Mouse (Mus musculus) midbrain, embryonic 11.5 days (tissue): ENCODE measurements around the gene Poc1b. TPM values are rescaled to one million over a fixed set of nuclear protein-coding genes. Genes with fewer than 3 reads are reported as not detected.

ENCODE experiments used
- ATAC-seq: fragments of 200-750 bp; cut with Nextera tagmentation; 2 replicates; pipeline ENCODE4 v1.8.0; 2017; ENCODE audit warnings: moderate TSS enrichment, moderate library complexity; ENCODE audit not compliant: low FRiP score
- DNase-seq: peaks from one replicate; pipeline ENCODE4 v3.0.0; 2015; ENCODE audit warnings: low spot score; ENCODE audit errors: missing footprints
- H3K27ac ChIP-seq: fragments of 300-500 bp; sonication (generic); 2 replicates; pipeline ENCODE4 v1.5.1; 2014; ENCODE audit warnings: low read depth, low read length
- H3K27me3 ChIP-seq: fragments of 300-500 bp; sonication (generic); 2 replicates; pipeline ENCODE4 v1.6.1; 2014; ENCODE audit warnings: mild to moderate bottlenecking, low read length, moderate library complexity, mixed read lengths; ENCODE audit not compliant: control insufficient read depth, insufficient read depth
- H3K36me3 ChIP-seq: fragments of 300-500 bp; sonication (generic); 2 replicates; pipeline ENCODE4 v1.6.1; 2014; ENCODE audit warnings: mild to moderate bottlenecking, low read length, moderate library complexity, mixed read lengths; ENCODE audit not compliant: control insufficient read depth, insufficient read depth
- H3K4me1 ChIP-seq: fragments of 300-500 bp; sonication (generic); 2 replicates; pipeline ENCODE4 v1.6.1; 2014; ENCODE audit warnings: low read length; ENCODE audit not compliant: control insufficient read depth, insufficient read depth
- H3K4me2 ChIP-seq: fragments of 300-500 bp; sonication (generic); 2 replicates; pipeline ENCODE4 v1.6.1; 2014; ENCODE audit warnings: mild to moderate bottlenecking, moderate library complexity
- H3K4me3 ChIP-seq: fragments of 300-500 bp; sonication (generic); 2 replicates; pipeline ENCODE4 v1.5.1; 2014; ENCODE audit warnings: low read depth, low read length
- H3K9ac ChIP-seq: fragments of 300-500 bp; sonication (generic); 2 replicates; pipeline ENCODE4 v1.6.1; 2014; ENCODE audit warnings: low read length
- H3K9me3 ChIP-seq: fragments of 300-500 bp; sonication (generic); 2 replicates; pipeline ENCODE4 v1.6.1; 2016; ENCODE audit warnings: low read length; ENCODE audit not compliant: control insufficient read depth
- WGBS: fragments of 180-500 bp; shearing (Covaris S2); extraction: QIAGEN DNeasy Blood & Tissue Kit; methylation state at CpG from one replicate; pipeline ENCODE4 v1.1.7; 2014; 5-methylcytosine and 5-hydroxymethylcytosine counted together
- polyA plus RNA-seq: library from polyadenylated mRNA; unstranded; fragments of >200 nt; fragmentation: Nextera tagmentation; extraction: Ambion mirVana; gene quantifications from 2 replicates; pipeline ENCODE4 v1.2.1, GENCODE M21; 2014

The Poc1b gene
- polyA plus RNA-seq, 1 experiment from 2014 or later = 37.2 TPM

- 88% methylated on average over 5 of the region's 5 CpGs for WGBS
- ATAC-seq (no peak), DNase-seq (no peak)
- H3K4me1 ChIP-seq = peaks cover 16% of the 10 kb centered on the region
- H3K27me3 ChIP-seq = no peaks in the 10 kb centered on the region
- no peaks in the 10 kb centered on the region for H3K9me3 ChIP-seq
- H3K9ac ChIP-seq = no peak overlapping the region
- H3K4me3 ChIP-seq = no peak overlapping the region
- no peaks in the 10 kb centered on the region for H3K36me3 ChIP-seq
- no peak overlapping the region for H3K4me2 ChIP-seq
- H3K27ac ChIP-seq = no peak overlapping the region
Observed at GRCm38 (mm10) chr10:99200944-99201343, 94.1 kb downstream of the Poc1b start.

- H3K9ac ChIP-seq = no peak overlapping the region
- no peak overlapping the region for H3K4me3 ChIP-seq
- peaks cover 16% of the 10 kb centered on the region for H3K4me1 ChIP-seq
- no peaks in the 10 kb centered on the region for H3K36me3 ChIP-seq
- no peaks in the 10 kb centered on the region for H3K9me3 ChIP-seq
- DNase-seq = no peak
- no peaks in the 10 kb centered on the region for H3K27me3 ChIP-seq
- H3K27ac ChIP-seq = no peak overlapping the region
- no peak overlapping the region for H3K4me2 ChIP-seq
- no peak for ATAC-seq
- 50% methylated on average over 1 of the region's 1 CpGs for WGBS
Observed at GRCm38 (mm10) chr10:99201786-99202185, 95.0 kb downstream of the Poc1b start.

DNA sequence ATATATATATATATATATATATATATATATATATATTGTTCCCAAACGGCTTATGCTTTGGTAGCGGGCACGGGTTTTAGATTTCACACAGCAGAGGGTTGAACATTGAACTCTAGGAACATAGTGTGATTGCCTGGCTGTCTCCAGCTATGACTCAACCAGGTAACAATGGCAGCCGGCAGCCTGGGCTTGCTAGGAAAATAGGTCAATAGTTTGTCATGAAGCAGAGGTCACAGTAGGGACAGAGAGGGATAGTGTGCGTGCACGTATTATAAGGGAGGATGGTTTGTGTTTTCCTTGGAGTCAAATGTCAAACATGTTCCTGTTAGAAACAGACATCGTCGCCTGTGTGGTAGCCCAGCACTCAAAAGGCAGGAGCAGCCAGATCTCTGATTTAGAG is 95.5 kb downstream of the Poc1b start:
- Histone ChIP-seq H3K36me3 (no peaks in the 10 kb centered on the region), H3K9ac (no peak overlapping the region), H3K4me1 (peaks cover 16% of the 10 kb centered on the region), H3K27ac (no peak overlapping the region), H3K9me3 (no peaks in the 10 kb centered on the region), H3K4me2 (no peak overlapping the region), H3K27me3 (no peaks in the 10 kb centered on the region), H3K4me3 (no peak overlapping the region)
- 47% methylated on average over 8 of the region's 8 CpGs for WGBS
- ATAC-seq (no peak), DNase-seq (no peak)

GRCm38 (mm10) chr10:99203163-99203562 is 96.3 kb downstream of the Poc1b start:
- peak overlapping the region; percentile 34; the same call in 1 of the 2 replicates for H3K4me2 ChIP-seq
- no peak overlapping the region for H3K4me3 ChIP-seq
- peaks cover 16% of the 10 kb centered on the region for H3K4me1 ChIP-seq
- ATAC-seq (no peak), DNase-seq (no peak)
- H3K27ac ChIP-seq = peak overlapping the region; percentile 73; the same call in 1 of the 2 replicates
- H3K36me3 ChIP-seq = no peaks in the 10 kb centered on the region
- H3K9ac ChIP-seq = no peak overlapping the region
- WGBS = 32% methylated on average over 5 of the region's 5 CpGs
- no peaks in the 10 kb centered on the region for H3K9me3 ChIP-seq
- no peaks in the 10 kb centered on the region for H3K27me3 ChIP-seq

DNA sequence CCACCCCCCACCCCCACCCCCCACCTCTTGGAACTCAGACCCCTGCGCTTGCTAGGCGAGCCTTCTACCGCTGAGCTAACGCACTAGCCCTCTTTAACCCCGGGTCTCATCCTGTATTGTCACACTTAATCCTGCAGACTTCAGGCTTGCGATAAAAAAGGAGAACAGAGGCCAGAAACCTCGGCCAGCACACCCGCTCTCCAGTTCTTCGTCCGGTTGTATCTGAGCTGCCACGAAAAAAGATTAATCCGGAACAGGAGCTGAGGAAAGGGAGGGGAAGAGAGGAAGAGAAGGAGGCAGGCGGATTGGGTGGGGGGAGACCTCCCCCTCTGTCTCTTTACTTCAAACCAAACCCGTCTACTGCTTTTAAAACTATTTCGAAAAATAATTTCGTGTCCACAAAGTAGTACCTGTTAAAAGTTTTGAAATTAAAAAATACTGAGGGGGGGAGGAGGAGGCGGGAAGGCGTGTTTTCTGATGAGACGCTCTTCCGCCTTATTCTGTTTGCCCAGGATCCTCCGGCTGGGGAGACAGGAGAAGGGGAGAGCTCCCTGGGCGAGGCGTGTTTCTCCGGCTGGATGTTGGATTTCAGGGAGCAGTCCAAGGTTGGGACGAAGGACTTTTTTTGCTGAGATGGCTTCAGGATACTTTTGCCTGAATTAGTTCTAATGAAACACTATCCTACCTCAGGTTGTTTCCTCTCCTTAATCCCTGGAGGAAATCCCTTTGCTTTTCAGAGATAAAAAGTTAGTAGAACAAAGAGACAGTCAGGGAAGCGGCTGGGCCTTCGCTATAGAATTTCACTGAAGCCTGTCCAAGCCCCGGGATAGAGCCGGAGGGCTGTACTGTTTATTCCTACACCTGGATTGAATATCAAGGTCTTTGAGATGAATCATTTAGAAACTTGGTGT is 97.0 kb downstream of the Poc1b start:
- WGBS = under 1% methylated on average over 29 of the region's 29 CpGs
- H3K4me1 ChIP-seq = peaks cover 16% of the 10 kb centered on the region
- peak overlapping the region; percentile 8 for H3K4me3 ChIP-seq
- DNase-seq (peak; percentile 94), ATAC-seq (peak; percentile 72)
- H3K27ac ChIP-seq = peak overlapping the region; percentile 73
- H3K4me2 ChIP-seq = peak overlapping the region; percentile 34
- H3K27me3 ChIP-seq = no peaks in the 10 kb centered on the region
- peak overlapping the region; percentile 47 for H3K9ac ChIP-seq
- H3K36me3 ChIP-seq = no peaks in the 10 kb centered on the region
- H3K9me3 ChIP-seq = no peaks in the 10 kb centered on the region

DNA sequence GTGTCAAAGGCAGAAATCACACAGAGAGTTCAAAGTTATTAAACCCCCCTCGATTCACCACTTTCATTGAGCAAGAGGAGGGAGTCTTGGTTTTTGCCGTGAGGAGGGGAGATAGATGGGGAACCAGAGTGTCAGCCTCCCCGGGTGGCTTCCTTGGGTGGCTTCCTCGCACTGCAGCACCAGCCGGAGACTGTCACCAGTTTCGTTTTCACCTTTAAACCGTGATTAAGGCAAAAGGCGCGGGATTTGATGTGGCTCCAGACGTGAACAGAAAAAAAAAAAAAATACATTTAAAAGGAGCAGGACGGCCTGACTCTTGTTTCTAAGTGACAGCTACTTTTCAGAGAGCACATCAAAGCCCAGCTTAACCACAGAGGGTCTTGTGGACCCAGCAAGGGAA is 97.7 kb downstream of the Poc1b start:
- Histone ChIP-seq H3K27ac (peak overlapping the region; percentile 73), H3K9me3 (no peaks in the 10 kb centered on the region), H3K9ac (peak overlapping the region; percentile 47; the same call in 1 of the 2 replicates), H3K4me2 (peak overlapping the region; percentile 34), H3K4me1 (peaks cover 16% of the 10 kb centered on the region), H3K36me3 (no peaks in the 10 kb centered on the region), H3K4me3 (peak overlapping the region; percentile 8; the same call in 1 of the 2 replicates), H3K27me3 (no peaks in the 10 kb centered on the region)
- ATAC-seq (peak; percentile 28; the same call in 1 of the 2 replicates), DNase-seq (peak; percentile 89)
- WGBS = under 1% methylated on average over 11 of the region's 11 CpGs

DNA sequence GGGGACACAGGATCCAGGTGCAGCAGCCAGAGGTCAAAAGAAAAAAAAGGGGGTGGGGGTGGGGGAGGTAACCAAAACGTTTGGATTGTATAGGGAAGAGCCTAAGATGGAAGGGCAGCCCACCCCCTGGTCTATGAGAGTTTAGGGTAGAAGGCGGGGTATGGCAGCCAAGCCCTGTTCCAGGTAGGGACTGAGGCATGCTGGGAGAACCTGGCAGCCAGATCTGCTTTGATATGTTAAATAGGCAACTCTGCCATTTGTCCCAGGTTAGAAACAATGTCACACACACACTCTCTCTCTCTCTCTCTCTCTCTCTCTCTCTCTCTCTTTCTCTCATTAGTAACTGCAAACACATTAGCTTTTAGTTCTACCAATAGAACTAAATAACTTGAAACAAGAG is 100.3 kb downstream of the Poc1b start:
- no peaks in the 10 kb centered on the region for H3K9me3 ChIP-seq
- ATAC-seq = no peak
- no peak overlapping the region for H3K27ac ChIP-seq
- H3K36me3 ChIP-seq = no peaks in the 10 kb centered on the region
- 63% methylated on average over 2 of the region's 2 CpGs for WGBS
- peaks cover 13% of the 10 kb centered on the region for H3K4me1 ChIP-seq
- no peak overlapping the region for H3K4me3 ChIP-seq
- H3K9ac ChIP-seq = no peak overlapping the region
- no peaks in the 10 kb centered on the region for H3K27me3 ChIP-seq
- no peak overlapping the region for H3K4me2 ChIP-seq
- DNase-seq = no peak

- H3K4me3 ChIP-seq = no peak overlapping the region
- 79% methylated on average over 13 of the region's 13 CpGs for WGBS
- H3K9ac ChIP-seq = no peak overlapping the region
- no peak overlapping the region for H3K4me2 ChIP-seq
- H3K4me1 ChIP-seq = peaks cover 3% of the 10 kb centered on the region
- DNase-seq (no peak), ATAC-seq (no peak)
- no peaks in the 10 kb centered on the region for H3K27me3 ChIP-seq
- no peak overlapping the region for H3K27ac ChIP-seq
- H3K9me3 ChIP-seq = no peaks in the 10 kb centered on the region
- H3K36me3 ChIP-seq = no peaks in the 10 kb centered on the region
Observed at GRCm38 (mm10) chr10:99209146-99209800, 102.4 kb downstream of the Poc1b start.

- no peaks in the 10 kb centered on the region for H3K27me3 ChIP-seq
- ATAC-seq (no peak), DNase-seq (no peak)
- no peak overlapping the region for H3K4me2 ChIP-seq
- H3K27ac ChIP-seq = no peak overlapping the region
- 95% methylated on average over 6 of the region's 6 CpGs for WGBS
- H3K9me3 ChIP-seq = no peaks in the 10 kb centered on the region
- no peak overlapping the region for H3K9ac ChIP-seq
- no peak overlapping the region for H3K4me3 ChIP-seq
- no peaks in the 10 kb centered on the region for H3K36me3 ChIP-seq
- no peaks in the 10 kb centered on the region for H3K4me1 ChIP-seq
Observed at GRCm38 (mm10) chr10:99211021-99211420, 104.2 kb downstream of the Poc1b start.
